Mouse (Mus musculus): Measurements from ENCODE around the gene Col9a1. TPM values are rescaled to one million over a fixed set of nuclear protein-coding genes. Genes with fewer than 3 reads are reported as not detected.

Gene Col9a1
- total RNA-seq, 2 experiments from 2014 or later: 0.56 to 0.60 TPM

GRCm38 (mm10) chr1:24292515-24292914 lies 115.1 kb downstream of the Col9a1 start:
- DNase-seq (ENCODE audit: low spot score in 2 of 2): no peak

- DNase-seq (ENCODE audit: low spot score in 2 of 2): no peak
These were observed 117.9 kb downstream of the Col9a1 start for GRCm38 (mm10) chr1:24294979-24295942.

GRCm38 (mm10) chr1:24300700-24301099 lies 123.3 kb downstream of the Col9a1 start:
- DNase-seq (ENCODE audit: low spot score in 2 of 2): no peak

Other genes with a start within 250 kb of the Col9a1 start
- gene Sdhaf4, start 172.0 kb upstream of the Col9a1 start, total RNA-seq (2021): 10 to 100 TPM; 50.2 to 56.9 TPM
- 10 to 100 TPM; 25.8 to 28.4 TPM for gene Fam135a, start 77.3 kb upstream of the Col9a1 start, total RNA-seq (2021)